Mouse (Mus musculus) hindbrain, embryonic 12.5 days (tissue): Measurements from ENCODE around the gene Ing4. TPM values are rescaled to one million over a fixed set of nuclear protein-coding genes. Genes with fewer than 3 reads are reported as not detected.
A peak's percentile ranks its signal among the peaks of the same experiment; 100 is the strongest.

ENCODE experiments used
- ATAC-seq: fragments of 200-750 bp; cut with Nextera tagmentation; 2 replicates; pipeline ENCODE4 v1.8.0; 2017; ENCODE audit warnings: moderate TSS enrichment; ENCODE audit not compliant: low FRiP score
- H3K27ac ChIP-seq: fragments of 300-500 bp; sonication (generic); 2 replicates; pipeline ENCODE4 v1.5.1; 2016; ENCODE audit warnings: mild to moderate bottlenecking
- H3K27me3 ChIP-seq: fragments of 300-500 bp; sonication (generic); 2 replicates; pipeline ENCODE4 v1.6.1; 2016; ENCODE audit warnings: mild to moderate bottlenecking
- H3K36me3 ChIP-seq: fragments of 300-500 bp; sonication (generic); 2 replicates; pipeline ENCODE4 v1.6.1; 2016; ENCODE audit warnings: mild to moderate bottlenecking
- H3K4me1 ChIP-seq: fragments of 300-500 bp; sonication (generic); 2 replicates; pipeline ENCODE4 v1.6.1; 2016
- H3K4me2 ChIP-seq: fragments of 300-500 bp; sonication (generic); replicated peaks from 2 replicates; pipeline ENCODE4 v1.6.1; 2016; ENCODE audit warnings: mild to moderate bottlenecking
- H3K4me3 ChIP-seq: fragments of 300-500 bp; sonication (generic); 2 replicates; pipeline ENCODE4 v1.5.1; 2016; ENCODE audit warnings: mild to moderate bottlenecking
- H3K9ac ChIP-seq: fragments of 300-500 bp; sonication (generic); 2 replicates; pipeline ENCODE4 v1.6.1; 2016; ENCODE audit warnings: mild to moderate bottlenecking, moderate library complexity
- H3K9me3 ChIP-seq: fragments of 300-500 bp; sonication (generic); replicated peaks from 2 replicates; pipeline ENCODE4 v1.6.1; 2016; ENCODE audit warnings: mild to moderate bottlenecking
- WGBS: fragments of 180-500 bp; shearing (Covaris S2); methylation state at CpG from one replicate; pipeline ENCODE4 v1.1.7; 2016; 5-methylcytosine and 5-hydroxymethylcytosine counted together
- polyA plus RNA-seq: library from polyadenylated mRNA; unstranded; fragments of >200 nt; fragmentation: Nextera tagmentation; extraction: Ambion mirVana; gene quantifications from 2 replicates; pipeline ENCODE4 v1.2.1, GENCODE M21; 2016

Gene Ing4
- 151 and 159 TPM in 2 replicates for polyA plus RNA-seq

GRCm38 (mm10) chr6:125039533-125040153, at the start of gene Ing4:
TSS of gene Ing4 (plus strand) at chr6:125039760.
- H3K4me2 ChIP-seq = peak within 1 kb of the TSS; percentile 84
- peaks cover 19% of the 10 kb centered on the region for H3K4me1 ChIP-seq
- peak within 1 kb of the TSS; percentile 82 for H3K9ac ChIP-seq
- H3K27me3 ChIP-seq = no peaks in the 10 kb centered on the region
- peak within 1 kb of the TSS; percentile 69 for H3K4me3 ChIP-seq
- peak within 1 kb of the TSS; percentile 86 for H3K27ac ChIP-seq
- H3K9me3 ChIP-seq = no peaks in the 10 kb centered on the region
- peaks cover 43% of the 10 kb centered on the region for H3K36me3 ChIP-seq
- 0% methylated on average over 26 of the region's 26 CpGs for WGBS
- peak; percentile 96 for ATAC-seq

GRCm38 (mm10) chr6:124992241-124992640, 47.3 kb upstream of the Ing4 start:
- H3K27ac ChIP-seq = no peak overlapping the region
- no peak overlapping the region for H3K4me2 ChIP-seq
- H3K36me3 ChIP-seq = no peaks in the 10 kb centered on the region
- WGBS = 86% methylated on average over 4 of the region's 4 CpGs
- H3K9ac ChIP-seq = no peak overlapping the region
- ATAC-seq = no peak
- peaks cover 8% of the 10 kb centered on the region; the same call in 1 of the 2 replicates for H3K9me3 ChIP-seq
- H3K4me3 ChIP-seq = no peak overlapping the region
- H3K4me1 ChIP-seq = peaks cover 4% of the 10 kb centered on the region
- H3K27me3 ChIP-seq = peaks cover 48% of the 10 kb centered on the region

GRCm38 (mm10) chr6:124993365-124993764, 46.2 kb upstream of the Ing4 start:
- Histone ChIP-seq H3K4me1 (peaks cover 12% of the 10 kb centered on the region), H3K36me3 (no peaks in the 10 kb centered on the region), H3K9me3 (peaks cover 8% of the 10 kb centered on the region; the same call in 1 of the 2 replicates), H3K4me3 (no peak overlapping the region), H3K27me3 (peaks cover 59% of the 10 kb centered on the region), H3K27ac (no peak overlapping the region), H3K4me2 (no peak overlapping the region), H3K9ac (no peak overlapping the region)
- WGBS = 84% methylated on average over 9 of the region's 9 CpGs
- no peak for ATAC-seq

GRCm38 (mm10) chr6:124993876-124994275, 45.7 kb upstream of the Ing4 start:
- Histone ChIP-seq H3K4me2 (peak overlapping the region; percentile 24; the same call in 1 of the 2 replicates), H3K27me3 (peaks cover 65% of the 10 kb centered on the region), H3K9me3 (peaks cover 8% of the 10 kb centered on the region; the same call in 1 of the 2 replicates), H3K36me3 (no peaks in the 10 kb centered on the region), H3K4me3 (no peak overlapping the region), H3K9ac (no peak overlapping the region), H3K4me1 (peaks cover 12% of the 10 kb centered on the region), H3K27ac (no peak overlapping the region)
- ATAC-seq = no peak
- 11% methylated on average over 11 of the region's 11 CpGs for WGBS

GRCm38 (mm10) chr6:124995246-124995645, 44.3 kb upstream of the Ing4 start:
- Histone ChIP-seq H3K27me3 (peaks cover 78% of the 10 kb centered on the region), H3K9me3 (peaks cover 1% of the 10 kb centered on the region; the same call in 1 of the 2 replicates), H3K4me3 (no peak overlapping the region), H3K27ac (no peak overlapping the region), H3K4me1 (peaks cover 12% of the 10 kb centered on the region), H3K36me3 (no peaks in the 10 kb centered on the region), H3K4me2 (no peak overlapping the region), H3K9ac (no peak overlapping the region)
- WGBS = 81% methylated on average over 7 of the region's 7 CpGs
- no peak for ATAC-seq

- Histone ChIP-seq H3K4me2 (peak overlapping the region; percentile 95), H3K27me3 (peaks cover 81% of the 10 kb centered on the region), H3K36me3 (no peaks in the 10 kb centered on the region), H3K27ac (no peak overlapping the region), H3K9ac (no peak overlapping the region), H3K4me3 (peak overlapping the region; percentile 56; the same call in 1 of the 2 replicates), H3K9me3 (no peaks in the 10 kb centered on the region), H3K4me1 (peaks cover 12% of the 10 kb centered on the region)
- ATAC-seq = no peak
- WGBS = 55% methylated on average over 8 of the region's 8 CpGs
Observed at GRCm38 (mm10) chr6:124995831-124996403, 43.6 kb upstream of the Ing4 start.

- Histone ChIP-seq H3K9ac (peak within 1 kb of the TSS; percentile 79), H3K9me3 (no peaks in the 10 kb centered on the region), H3K27ac (no peak within 1 kb of the TSS), H3K27me3 (peaks cover 90% of the 10 kb centered on the region), H3K36me3 (no peaks in the 10 kb centered on the region), H3K4me1 (peaks cover 12% of the 10 kb centered on the region), H3K4me3 (peak within 1 kb of the TSS; percentile 56), H3K4me2 (peak within 1 kb of the TSS; percentile 95)
- ATAC-seq = peak; percentile 65
- WGBS = under 1% methylated on average over 47 of the region's 78 CpGs
Observed at GRCm38 (mm10) chr6:124996551-124997501, 42.7 kb upstream of the Ing4 start, which contains the start of gene Pianp. TSS of gene Pianp (plus strand) at chr6:124996694.

GRCm38 (mm10) chr6:124998066-124998465, 41.5 kb upstream of the Ing4 start:
- Histone ChIP-seq H3K4me3 (peak overlapping the region; percentile 56), H3K9ac (peak overlapping the region; percentile 79), H3K36me3 (no peaks in the 10 kb centered on the region), H3K4me2 (peak overlapping the region; percentile 95), H3K4me1 (peaks cover 12% of the 10 kb centered on the region), H3K9me3 (no peaks in the 10 kb centered on the region), H3K27ac (no peak overlapping the region), H3K27me3 (peaks cover 98% of the 10 kb centered on the region)
- no peak for ATAC-seq
- 10% methylated on average over 8 of the region's 8 CpGs for WGBS

GRCm38 (mm10) chr6:124999091-124999490, 40.5 kb upstream of the Ing4 start:
- 32% methylated on average over 14 of the region's 14 CpGs for WGBS
- ATAC-seq = no peak
- peaks cover 18% of the 10 kb centered on the region for H3K4me1 ChIP-seq
- H3K9me3 ChIP-seq = no peaks in the 10 kb centered on the region
- H3K9ac ChIP-seq = no peak overlapping the region
- no peaks in the 10 kb centered on the region for H3K36me3 ChIP-seq
- H3K27me3 ChIP-seq = peaks cover 97% of the 10 kb centered on the region
- H3K4me2 ChIP-seq = 0 out of 2 replicates have a peak overlapping the region, but pooled peaks have one; percentile 95
- no peak overlapping the region for H3K4me3 ChIP-seq
- H3K27ac ChIP-seq = no peak overlapping the region

GRCm38 (mm10) chr6:124999546-124999945, 40.0 kb upstream of the Ing4 start:
- Histone ChIP-seq H3K9ac (no peak overlapping the region), H3K9me3 (no peaks in the 10 kb centered on the region), H3K27ac (no peak overlapping the region), H3K4me3 (no peak overlapping the region), H3K36me3 (no peaks in the 10 kb centered on the region), H3K4me1 (peaks cover 21% of the 10 kb centered on the region), H3K27me3 (peaks cover 95% of the 10 kb centered on the region), H3K4me2 (no peak overlapping the region)
- ATAC-seq = no peak
- WGBS = 33% methylated on average over 10 of the region's 10 CpGs

GRCm38 (mm10) chr6:125003706-125004105, 35.9 kb upstream of the Ing4 start:
- Histone ChIP-seq H3K4me1 (peaks cover 15% of the 10 kb centered on the region), H3K27me3 (peaks cover 55% of the 10 kb centered on the region), H3K4me2 (no peak overlapping the region), H3K9me3 (no peaks in the 10 kb centered on the region), H3K4me3 (no peak overlapping the region), H3K9ac (no peak overlapping the region), H3K27ac (no peak overlapping the region), H3K36me3 (no peaks in the 10 kb centered on the region)
- ATAC-seq = no peak
- WGBS = 48% methylated on average over 3 of the region's 3 CpGs

GRCm38 (mm10) chr6:125005086-125005485, 34.5 kb upstream of the Ing4 start:
- Histone ChIP-seq H3K4me1 (peaks cover 19% of the 10 kb centered on the region), H3K27me3 (peaks cover 41% of the 10 kb centered on the region), H3K9me3 (no peaks in the 10 kb centered on the region), H3K4me3 (no peak overlapping the region), H3K27ac (no peak overlapping the region), H3K36me3 (no peaks in the 10 kb centered on the region), H3K9ac (no peak overlapping the region; the same call in 1 of the 2 replicates), H3K4me2 (no peak overlapping the region)
- ATAC-seq = no peak
- WGBS = 29% methylated on average over 3 of the region's 3 CpGs
